Mouse (Mus musculus) MEL (cell line): ENCODE data around the gene Zfp319. TPM values are rescaled to one million over a fixed set of nuclear protein-coding genes. Genes with fewer than 3 reads are reported as not detected.

ENCODE experiments used
- DNase-seq: peaks from one replicate; pipeline ENCODE4 v3.0.0; 2011; ENCODE audit warnings: low read depth, low spot score
- H3K27ac ChIP-seq: 2 replicates; pipeline ENCODE4 v1.5.1; 2012; ENCODE audit warnings: low read depth, mild to moderate bottlenecking, control low read depth, low read length, moderate library complexity; ENCODE audit not compliant: control insufficient read depth
- H3K27me3 ChIP-seq, 2 experiments: fragments of 150-350 bp in 1 of 2; sonication (generic) in 1 of 2; 2 replicates each; pipeline ENCODE4 v1.6.1; 2012; ENCODE audit warnings: low read length in 2 of 2, mild to moderate bottlenecking in 2 of 2, improper control_type of control experiment in 1 of 2, moderate library complexity in 1 of 2; ENCODE audit not compliant: insufficient read depth in 2 of 2, control insufficient read depth in 1 of 2
- H3K36me3 ChIP-seq, 2 experiments: 2 replicates each; pipeline ENCODE4 v1.6.1; 2012 to 2014; ENCODE audit warnings: low read length in 2 of 2, improper control_type of control experiment in 1 of 2, inconsistent platforms in 1 of 2, mild to moderate bottlenecking in 1 of 2; ENCODE audit not compliant: insufficient read depth in 2 of 2, control insufficient read depth in 1 of 2
- H3K4me1 ChIP-seq, 2 experiments: fragments of 150-350 bp in 1 of 2; sonication (generic) in 1 of 2; 2 replicates each; pipeline ENCODE4 v1.6.1; 2012; ENCODE audit warnings: low read length in 2 of 2, improper control_type of control experiment in 1 of 2, mild to moderate bottlenecking in 1 of 2; ENCODE audit not compliant: insufficient read depth in 2 of 2, control insufficient read depth in 1 of 2
- H3K4me3 ChIP-seq, 2 experiments: fragments of 150-350 bp in 1 of 2; sonication (generic) in 1 of 2; 2 replicates each; pipeline ENCODE4 v1.5.1; 2012; ENCODE audit warnings: low read depth in 2 of 2, low read length in 2 of 2, mild to moderate bottlenecking in 2 of 2, moderate library complexity in 2 of 2, control low read depth in 1 of 2, improper control_type of control experiment in 1 of 2; ENCODE audit not compliant: control insufficient read depth in 1 of 2, insufficient read depth in 1 of 2
- H3K79me2 ChIP-seq: 2 replicates; pipeline ENCODE4 v1.6.1; 2012; ENCODE audit warnings: mild to moderate bottlenecking, low read length, moderate library complexity; ENCODE audit not compliant: control insufficient read depth, poor library complexity, insufficient read depth
- H3K9ac ChIP-seq: 2 replicates; pipeline ENCODE4 v1.6.1; 2012; ENCODE audit warnings: low read depth, mild to moderate bottlenecking, control low read depth, low read length, moderate library complexity; ENCODE audit not compliant: control insufficient read depth, poor library complexity, severe bottlenecking
- H3K9me3 ChIP-seq: fragments of 150-350 bp; sonication (generic); replicated peaks from 2 replicates; pipeline ENCODE4 v1.6.1; 2012; ENCODE audit warnings: mild to moderate bottlenecking, low read length, improper control_type of control experiment, moderate library complexity; ENCODE audit not compliant: insufficient read depth
- BHLHE40 ChIP-seq: IDR thresholded peaks from 2 replicates; pipeline ENCODE4 v1.6.1; 2012; ENCODE audit warnings: low read depth, mild to moderate bottlenecking, inconsistent platforms, low read length, improper control_type of control experiment, borderline replicate concordance
- CHD1 ChIP-seq: IDR thresholded peaks from 2 replicates; pipeline ENCODE4 v1.6.1; 2012; ENCODE audit warnings: low read depth, mild to moderate bottlenecking, inconsistent platforms, low read length, improper control_type of control experiment
- CHD2 ChIP-seq: IDR thresholded peaks from 2 replicates; pipeline ENCODE4 v1.6.1; 2011; ENCODE audit warnings: low read length, improper control_type of control experiment
- E2F4 ChIP-seq: IDR thresholded peaks from 2 replicates; pipeline ENCODE4 v1.6.1; 2011; ENCODE audit warnings: low read depth, low read length, improper control_type of control experiment, borderline replicate concordance
- ELF1 ChIP-seq: IDR thresholded peaks from 2 replicates; pipeline ENCODE4 v1.6.1; 2014; ENCODE audit warnings: low read depth, mild to moderate bottlenecking, inconsistent platforms, low read length, improper control_type of control experiment, moderate library complexity
- EP300 ChIP-seq, 2 experiments: IDR thresholded peaks; 2 replicates each; pipeline ENCODE4 v1.6.1; 2011; ENCODE audit warnings: improper control_type of control experiment in 2 of 2, low read length in 2 of 2, low read depth in 1 of 2, mild to moderate bottlenecking in 1 of 2
- ETS1 ChIP-seq: IDR thresholded peaks from 2 replicates; pipeline ENCODE4 v1.6.1; 2012; ENCODE audit warnings: low read depth, mild to moderate bottlenecking, inconsistent platforms, low read length, improper control_type of control experiment, moderate library complexity
- GABPA ChIP-seq: IDR thresholded peaks from 2 replicates; pipeline ENCODE4 v1.6.1; 2012; ENCODE audit warnings: low read depth, mild to moderate bottlenecking, inconsistent platforms, low read length, improper control_type of control experiment, moderate library complexity
- GATA1 ChIP-seq: IDR thresholded peaks from 2 replicates; pipeline ENCODE4 v1.6.1; 2011; ENCODE audit warnings: low read depth, low read length, improper control_type of control experiment
- HCFC1 ChIP-seq: IDR thresholded peaks from 2 replicates; pipeline ENCODE4 v1.6.1; 2012; ENCODE audit warnings: low read depth, mild to moderate bottlenecking, inconsistent platforms, low read length, improper control_type of control experiment, moderate library complexity
- KAT2A ChIP-seq: conservative IDR thresholded peaks from 2 replicates; pipeline ENCODE4 v1.6.1; 2012; ENCODE audit warnings: low read depth, low read length, improper control_type of control experiment, inconsistent platforms
- MAX ChIP-seq: IDR thresholded peaks from 2 replicates; pipeline ENCODE4 v1.6.1; 2011; ENCODE audit warnings: low read length, improper control_type of control experiment
- MAZ ChIP-seq: IDR thresholded peaks from 2 replicates; pipeline ENCODE4 v1.6.1; 2012; ENCODE audit warnings: low read depth, mild to moderate bottlenecking, inconsistent platforms, low read length, improper control_type of control experiment
- MEF2A ChIP-seq: IDR thresholded peaks from 2 replicates; pipeline ENCODE4 v1.6.1; 2014; ENCODE audit warnings: low read depth, mild to moderate bottlenecking, inconsistent platforms, low read length, improper control_type of control experiment; ENCODE audit not compliant: poor library complexity, insufficient replicate concordance, severe bottlenecking; ENCODE audit errors: extremely low read depth
- MYC ChIP-seq: IDR thresholded peaks from 2 replicates; pipeline ENCODE4 v1.6.1; 2011; ENCODE audit warnings: low read depth, mild to moderate bottlenecking, low read length, improper control_type of control experiment, moderate library complexity
- NRF1 ChIP-seq: IDR thresholded peaks from 2 replicates; pipeline ENCODE4 v1.6.1; 2014; ENCODE audit warnings: low read depth, mild to moderate bottlenecking, inconsistent platforms, low read length, improper control_type of control experiment, moderate library complexity; ENCODE audit not compliant: poor library complexity, insufficient read depth, severe bottlenecking
- POLR2AphosphoS5 ChIP-seq: IDR thresholded peaks from 2 replicates; pipeline ENCODE4 v1.6.1; 2012; ENCODE audit warnings: low read depth, borderline replicate concordance, mild to moderate bottlenecking, inconsistent platforms, low read length, moderate library complexity, mixed read lengths
- RCOR1 ChIP-seq: IDR thresholded peaks from 2 replicates; pipeline ENCODE4 v1.6.1; 2012; ENCODE audit warnings: low read depth, mild to moderate bottlenecking, inconsistent platforms, low read length, improper control_type of control experiment
- SIN3A ChIP-seq: IDR thresholded peaks from 2 replicates; pipeline ENCODE4 v1.6.1; 2012; ENCODE audit warnings: low read length, improper control_type of control experiment, inconsistent platforms
- SMC3 ChIP-seq: IDR thresholded peaks from 2 replicates; pipeline ENCODE4 v1.6.1; 2011; ENCODE audit warnings: low read depth, low read length, improper control_type of control experiment
- TCF12 ChIP-seq: IDR thresholded peaks from 2 replicates; pipeline ENCODE4 v1.6.1; 2014; ENCODE audit warnings: low read depth, mild to moderate bottlenecking, inconsistent platforms, low read length, improper control_type of control experiment, moderate library complexity
- USF2 ChIP-seq, 2 experiments: IDR thresholded peaks; 2 replicates each; pipeline ENCODE4 v1.6.1; 2011 to 2012; ENCODE audit warnings: improper control_type of control experiment in 2 of 2, low read length in 2 of 2, borderline replicate concordance in 1 of 2, inconsistent platforms in 1 of 2, low read depth in 1 of 2, mild to moderate bottlenecking in 1 of 2; ENCODE audit not compliant: insufficient read depth in 1 of 2
- ZC3H11A ChIP-seq: IDR thresholded peaks from 2 replicates; pipeline ENCODE4 v1.6.1; 2012; ENCODE audit warnings: low read depth, mild to moderate bottlenecking, inconsistent platforms, low read length, improper control_type of control experiment
- ZKSCAN1 ChIP-seq: IDR thresholded peaks from 2 replicates; pipeline ENCODE4 v1.6.1; 2012; ENCODE audit warnings: low read depth, mild to moderate bottlenecking, inconsistent platforms, low read length, improper control_type of control experiment, moderate library complexity
- ZNF384 ChIP-seq: IDR thresholded peaks from 2 replicates; pipeline ENCODE4 v1.6.1; 2012; ENCODE audit warnings: low read depth, mild to moderate bottlenecking, inconsistent platforms, low read length, improper control_type of control experiment
- polyA plus RNA-seq, 2 experiments: library from polyadenylated mRNA; stranded (reverse) in 1 of 2; unstranded in 1 of 2; fragments of >175 nt in 1 of 2; fragments of >200 nt in 1 of 2; gene quantifications; 2 replicates each; pipeline versions ENCODE4 v1.2.1 to v1.2.4; 2012; ENCODE audit warnings: low replicate concordance in 2 of 2, low read depth in 1 of 2; ENCODE audit not compliant: insufficient read length in 2 of 2, insufficient read depth in 1 of 2, missing spikeins in 1 of 2
- total RNA-seq: library from RNA; depleted of rRNA; stranded (reverse); fragments of 300-350 nt; gene quantifications from 2 replicates; pipeline ENCODE4 v1.2.3, GENCODE M21; 2012

Zfp319 gene
- total and polyA plus RNA-seq, 3 experiments: 2.0 to 4.8 TPM; not detected in 1

DNA sequence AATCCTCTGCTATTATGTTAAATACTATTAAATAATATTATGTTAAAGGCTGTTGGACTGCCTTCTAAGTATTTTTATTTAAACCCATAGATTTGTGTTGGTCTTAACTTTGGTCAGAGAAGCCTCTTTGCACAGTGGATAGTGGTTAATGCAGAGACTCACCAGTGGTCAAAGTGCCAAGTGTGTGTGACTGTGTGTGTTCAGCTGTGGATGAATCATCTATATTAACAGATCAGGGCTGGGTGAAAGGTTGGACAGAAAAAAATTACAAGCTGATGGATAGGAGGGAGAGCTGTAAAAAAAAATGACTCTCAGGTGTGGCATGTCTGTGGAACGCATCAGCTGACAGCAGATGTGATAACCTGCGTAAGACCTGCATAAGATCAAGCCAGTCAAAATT, 32.1 kb upstream of the Zfp319 start:
- H3K27me3 ChIP-seq: no peaks in the 10 kb centered on the region
- DNase-seq: no peak
- H3K79me2 ChIP-seq: no peaks in the 10 kb centered on the region
- H3K9me3 ChIP-seq: no peaks in the 10 kb centered on the region
- H3K27ac ChIP-seq: no peak overlapping the region
- no peak overlapping the region for H3K4me3 ChIP-seq
- no peaks in the 10 kb centered on the region for H3K36me3 ChIP-seq
- peaks cover 0 to 15% of the 10 kb centered on the region in 2 experiments; a peak in 2 of 4 replicates for H3K4me1 ChIP-seq
- no peak overlapping the region for H3K9ac ChIP-seq
- TF ChIP-seq MEF2A (no peak), KAT2A (no peak), POLR2AphosphoS5 (no peak), TCF12 (no peak), SIN3A (no peak), GABPA (no peak)

DNA sequence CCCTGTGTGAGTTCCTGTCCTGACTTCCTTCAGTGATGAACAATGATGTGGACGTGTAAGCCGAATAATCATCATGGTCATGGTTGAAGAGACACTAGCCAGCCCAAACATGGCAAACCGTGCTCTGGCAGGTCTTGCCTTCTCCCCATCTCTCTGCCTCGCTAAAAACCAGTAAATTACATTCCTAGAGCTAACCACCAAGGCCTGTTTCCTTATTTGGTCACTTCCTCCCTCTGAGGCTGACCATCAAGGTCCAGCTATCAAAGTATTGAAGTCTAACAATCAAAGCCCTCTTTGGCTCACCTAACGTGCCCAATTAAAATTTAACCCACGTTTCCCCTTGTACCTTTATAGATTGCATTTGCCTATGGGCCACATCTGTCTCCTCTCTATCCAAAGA, 30.5 kb upstream of the Zfp319 start:
- H3K79me2 ChIP-seq: no peaks in the 10 kb centered on the region
- TF ChIP-seq SMC3 (no peak), ETS1 (no peak), MAZ (no peak), CHD1 (no peak), MYC (no peak), E2F4 (no peak)
- no peaks in the 10 kb centered on the region for H3K27me3 ChIP-seq
- H3K27ac ChIP-seq: no peak overlapping the region
- no peaks in the 10 kb centered on the region for H3K9me3 ChIP-seq
- peaks cover 0 to 10% of the 10 kb centered on the region in 2 experiments; a peak in 2 of 4 replicates for H3K4me1 ChIP-seq
- DNase-seq: no peak
- no peak overlapping the region for H3K9ac ChIP-seq
- H3K36me3 ChIP-seq: no peaks in the 10 kb centered on the region
- no peak overlapping the region for H3K4me3 ChIP-seq

DNA sequence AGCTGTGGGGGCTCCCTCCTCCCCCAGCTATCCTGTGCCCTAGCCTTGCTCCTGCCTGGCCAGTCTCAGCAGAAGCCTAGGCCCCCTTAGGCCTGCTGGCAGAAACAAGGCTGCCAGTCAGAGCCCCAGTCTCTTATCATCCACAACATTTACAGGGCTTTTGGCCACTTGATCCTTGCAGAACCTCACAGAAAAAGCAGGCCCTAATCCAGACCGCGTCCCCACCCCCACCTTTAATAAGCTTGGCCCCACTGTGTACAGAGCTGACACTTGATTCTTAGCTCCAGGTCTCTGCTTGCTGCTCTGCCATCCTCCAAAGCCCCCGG, 29.2 kb upstream of the Zfp319 start:
- peaks cover 0 to 10% of the 10 kb centered on the region in 2 experiments; a peak in 2 of 4 replicates for H3K4me1 ChIP-seq
- no peak for TF ChIP-seq HCFC1
- TF ChIP-seq E2F4: no peak
- no peak for TF ChIP-seq CHD1
- TF ChIP-seq ZKSCAN1: no peak
- no peak for TF ChIP-seq ZC3H11A
- TF ChIP-seq CHD2: no peak
- TF ChIP-seq ELF1: no peak
- TF ChIP-seq MYC: no peak
- TF ChIP-seq SMC3: no peak
- no peak for TF ChIP-seq ZNF384
- TF ChIP-seq USF2 (IDR thresholded peaks at IDR 0.05; ENCODE audit: borderline replicate concordance in 1 of 2, insufficient read depth in 1 of 2, low read depth in 1 of 2, low read length in 2 of 2): no peak
- TF ChIP-seq MAX: no peak
- no peak for TF ChIP-seq NRF1
- no peak for TF ChIP-seq EP300 (IDR thresholded peaks at IDR 0.05; ENCODE audit: low read depth in 1 of 2, low read length in 2 of 2)
- TF ChIP-seq SIN3A: no peak
- no peak for TF ChIP-seq KAT2A
- no peak for TF ChIP-seq GATA1
- no peak for TF ChIP-seq RCOR1
- TF ChIP-seq BHLHE40: no peak
- no peak for TF ChIP-seq TCF12
- H3K36me3 ChIP-seq: no peaks in the 10 kb centered on the region
- no peaks in the 10 kb centered on the region for H3K79me2 ChIP-seq
- no peaks in the 10 kb centered on the region for H3K27me3 ChIP-seq
- H3K27ac ChIP-seq: no peak overlapping the region
- DNase-seq: no peak
- H3K9me3 ChIP-seq: no peaks in the 10 kb centered on the region
- no peak overlapping the region for H3K9ac ChIP-seq
- no peak overlapping the region for H3K4me3 ChIP-seq
